Mouse (Mus musculus) G1E-ER4 (cell line): ENCODE measurements around the gene Defb30. TPM values are rescaled to one million over a fixed set of nuclear protein-coding genes. Genes with fewer than 3 reads are reported as not detected.
A peak's percentile ranks its signal among the peaks of the same experiment; 100 is the strongest.

Experiments
- GATA1 ChIP-seq: IDR thresholded peaks from one replicate; pipeline ENCODE4 v1.8.0; 2012; ENCODE audit warnings: low read length, inconsistent platforms
- polyA plus RNA-seq: library from polyadenylated mRNA; stranded (reverse); fragments of >175 nt; gene quantifications from 2 replicates; pipeline ENCODE4 v1.2.3, GENCODE M21; 2012

Defb30 gene
- polyA plus RNA-seq: not detected in 2 replicates

DNA sequence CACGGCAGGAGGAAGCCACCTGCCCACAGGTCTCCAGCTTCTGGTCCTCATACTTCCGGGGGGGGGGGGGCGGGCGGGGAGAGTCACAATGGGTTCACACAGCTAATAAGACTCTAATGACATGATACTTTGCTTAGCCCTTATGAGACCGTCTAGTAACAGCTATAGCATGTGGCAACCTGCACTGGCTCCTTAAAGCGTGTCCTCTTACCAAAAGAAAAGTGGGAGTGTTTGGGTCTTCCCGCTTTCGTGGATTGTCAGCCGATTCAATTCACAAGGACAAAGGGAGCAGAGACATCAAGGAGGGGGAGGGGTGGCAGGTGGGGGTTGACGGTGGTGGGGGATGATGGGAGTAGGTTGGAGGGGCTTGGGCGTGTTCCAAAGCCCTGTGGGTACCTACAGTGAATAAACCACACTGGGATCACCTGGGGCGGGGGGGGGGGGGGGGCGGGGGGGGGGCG lies at the start of gene Defb30:
Gene Defb30 (minus strand): TSS at position 51 of the 461 bp plus-strand sequence.
- TF ChIP-seq GATA1: no peak

DNA sequence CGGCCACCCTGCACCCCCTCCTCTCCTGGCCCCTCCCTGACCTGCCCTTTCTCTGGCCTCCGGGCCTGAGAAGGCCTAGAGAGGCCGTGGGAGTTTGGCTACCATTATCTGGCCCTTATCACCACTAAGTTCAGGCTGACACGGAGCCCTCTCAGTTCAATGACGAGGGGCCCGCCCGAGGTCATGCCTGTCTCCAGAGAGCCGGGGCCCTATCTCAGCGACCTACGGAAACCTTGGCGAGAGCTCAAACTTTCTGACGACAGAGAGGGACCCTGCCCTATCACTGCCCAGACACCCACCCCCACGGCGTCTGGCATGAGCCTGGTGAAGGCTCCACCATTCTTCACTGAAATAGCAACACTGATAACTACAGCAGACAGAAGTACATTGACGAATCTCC lies 17.9 kb upstream of the Defb30 start:
- no peak for TF ChIP-seq GATA1

DNA sequence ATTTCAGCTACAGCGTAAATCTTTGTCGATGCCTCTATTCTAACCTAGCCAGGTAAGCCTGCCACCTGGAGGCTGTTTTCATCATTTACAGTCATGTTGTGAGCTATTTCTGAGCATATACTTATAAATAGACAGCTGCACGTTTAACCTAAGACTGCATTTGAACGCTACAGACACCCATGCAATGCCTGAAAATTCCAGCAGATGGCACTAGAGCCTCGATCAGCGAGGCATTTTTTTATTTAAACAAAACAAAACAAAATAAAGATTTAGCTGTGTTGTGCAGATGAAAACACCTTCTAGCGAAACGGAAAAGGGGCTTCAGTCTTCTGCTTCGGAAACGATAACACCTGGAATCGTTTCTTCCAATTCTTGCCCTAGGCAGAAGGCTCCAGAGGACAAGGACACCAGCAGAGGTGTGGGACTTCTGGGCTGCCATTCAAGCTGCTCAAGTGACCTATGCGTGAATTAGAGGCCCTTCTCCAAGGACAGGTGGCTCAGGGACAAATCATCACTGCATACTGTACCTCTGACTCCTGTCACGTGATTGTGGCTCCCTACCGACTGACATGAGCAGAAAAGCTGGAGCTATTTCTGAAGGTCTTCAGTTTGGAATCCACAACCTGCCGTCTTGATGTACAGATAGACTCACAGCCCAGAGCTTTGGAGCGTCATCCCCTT lies 17.0 kb upstream of the Defb30 start:
- no peak for TF ChIP-seq GATA1

DNA sequence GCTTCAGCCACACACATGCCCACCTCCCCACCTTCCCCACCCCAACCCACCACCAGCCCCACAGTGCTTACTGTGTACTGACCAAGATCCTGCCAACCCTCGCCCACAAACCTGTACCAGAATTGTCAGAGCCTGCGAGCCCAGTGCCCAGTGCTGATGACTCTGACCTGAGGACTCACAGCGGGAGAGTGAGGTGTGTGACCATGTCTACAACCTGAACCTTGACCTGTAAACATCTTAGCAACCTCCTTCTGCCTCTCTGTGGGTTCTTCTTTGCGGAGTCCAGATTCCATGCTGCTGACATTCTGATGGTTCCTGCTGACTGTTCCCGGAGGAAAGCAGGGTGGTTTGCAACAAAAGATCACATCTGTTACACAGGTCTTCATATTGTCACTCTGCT lies 15.6 kb upstream of the Defb30 start:
- no peak for TF ChIP-seq GATA1

DNA sequence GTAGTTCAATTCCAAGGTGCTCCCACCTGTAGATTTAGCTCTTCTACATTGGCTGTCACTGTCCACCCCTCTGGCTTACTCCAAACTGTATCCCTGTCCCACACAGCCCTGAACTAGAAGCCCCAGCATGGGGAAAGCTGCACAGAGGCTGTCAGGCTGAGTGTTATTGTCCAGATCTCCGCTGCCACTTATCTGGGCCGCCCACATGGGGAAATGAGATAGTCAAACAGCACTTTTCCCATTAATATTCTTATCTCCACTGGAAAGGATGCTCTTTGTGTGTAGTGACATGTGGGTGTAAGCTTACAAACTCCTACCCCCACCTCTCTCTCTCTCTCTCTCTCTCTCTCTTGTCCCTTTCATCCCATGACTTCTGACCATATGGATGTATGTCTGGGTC lies 12.4 kb upstream of the Defb30 start:
- TF ChIP-seq GATA1: peak; percentile 87

DNA sequence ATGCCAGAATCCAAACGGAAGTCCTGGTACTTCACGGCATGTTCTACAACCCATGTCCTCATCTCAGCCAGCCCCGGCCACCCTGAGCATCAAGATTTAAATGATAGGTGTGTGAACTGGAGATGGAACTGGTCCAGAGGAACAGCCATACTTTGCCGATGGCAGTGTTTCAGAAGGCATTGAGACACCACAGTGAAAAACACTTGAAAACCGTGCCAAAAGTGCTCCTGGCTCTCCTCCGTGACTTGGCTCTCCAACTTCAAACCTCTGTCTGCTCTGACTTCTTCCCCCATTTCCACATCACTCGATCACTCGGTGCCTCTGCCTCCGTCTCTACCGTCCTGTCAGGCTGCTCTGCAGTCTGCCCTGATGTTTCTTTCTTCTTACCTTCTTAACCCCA lies 10.6 kb upstream of the Defb30 start:
- TF ChIP-seq GATA1: no peak

DNA sequence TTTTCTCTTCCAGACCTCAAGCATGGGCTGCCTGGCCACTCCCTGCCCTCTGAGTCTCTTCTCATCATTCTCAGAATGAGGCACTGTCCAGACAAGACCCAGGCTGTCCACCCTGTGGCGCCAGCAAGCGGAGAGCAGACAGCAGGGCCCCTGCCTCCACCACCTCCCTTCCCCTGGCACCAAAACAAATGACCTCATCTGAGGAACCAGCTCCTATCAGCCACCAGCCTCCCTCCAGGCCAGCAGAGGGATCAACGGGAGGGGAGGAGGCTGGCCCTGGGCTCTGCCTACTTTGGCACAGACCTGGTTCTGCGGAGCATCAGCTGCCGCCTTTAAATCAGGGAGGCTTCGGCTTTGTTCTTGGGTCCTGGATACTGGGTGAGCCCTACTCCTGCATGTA lies 5.0 kb upstream of the Defb30 start:
- TF ChIP-seq GATA1: no peak

DNA sequence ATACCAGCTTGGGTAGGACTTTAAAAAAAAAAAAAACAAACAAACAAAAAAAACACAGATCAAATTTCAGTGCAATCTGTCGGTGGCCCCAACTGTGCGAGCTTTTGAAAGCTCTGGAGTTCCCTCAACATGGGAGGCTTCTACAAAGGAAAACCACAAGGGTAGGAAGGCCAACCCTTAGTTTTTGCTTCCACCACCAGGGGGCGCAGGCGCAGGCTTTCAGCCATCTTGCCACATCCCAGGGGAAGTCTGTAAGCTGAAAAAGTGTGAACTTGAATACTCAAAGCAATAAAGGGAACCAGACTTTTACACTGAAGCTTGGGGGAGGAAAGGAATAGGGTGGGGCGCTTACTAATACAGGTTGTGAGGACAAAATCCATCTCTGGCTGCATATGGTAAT lies 1.0 kb upstream of the Defb30 start:
- TF ChIP-seq GATA1: no peak

DNA sequence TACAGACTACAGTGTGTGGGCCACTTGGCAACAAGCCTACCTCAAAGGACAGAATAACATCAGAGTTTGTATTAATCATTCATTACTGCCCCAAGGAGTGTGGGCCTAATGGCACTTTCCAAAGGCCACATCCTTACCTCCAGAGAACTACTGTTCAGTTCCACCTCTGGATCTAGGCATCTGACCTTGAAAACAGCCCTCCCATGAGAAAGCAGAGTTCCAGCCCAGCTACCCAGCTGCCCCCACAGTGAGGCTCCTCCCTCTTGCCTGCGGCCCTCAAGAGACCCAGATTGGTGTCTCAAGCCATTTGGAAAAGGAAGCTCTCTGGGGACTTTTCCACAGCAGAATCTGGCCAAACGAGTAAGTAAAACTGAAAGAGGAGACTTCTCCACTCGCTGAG lies 3.1 kb downstream of the Defb30 start, which contains the start of gene Defb42:
Gene Defb42 (plus strand): TSS at position 301 of the 400 bp plus-strand sequence.
- no peak for TF ChIP-seq GATA1

DNA sequence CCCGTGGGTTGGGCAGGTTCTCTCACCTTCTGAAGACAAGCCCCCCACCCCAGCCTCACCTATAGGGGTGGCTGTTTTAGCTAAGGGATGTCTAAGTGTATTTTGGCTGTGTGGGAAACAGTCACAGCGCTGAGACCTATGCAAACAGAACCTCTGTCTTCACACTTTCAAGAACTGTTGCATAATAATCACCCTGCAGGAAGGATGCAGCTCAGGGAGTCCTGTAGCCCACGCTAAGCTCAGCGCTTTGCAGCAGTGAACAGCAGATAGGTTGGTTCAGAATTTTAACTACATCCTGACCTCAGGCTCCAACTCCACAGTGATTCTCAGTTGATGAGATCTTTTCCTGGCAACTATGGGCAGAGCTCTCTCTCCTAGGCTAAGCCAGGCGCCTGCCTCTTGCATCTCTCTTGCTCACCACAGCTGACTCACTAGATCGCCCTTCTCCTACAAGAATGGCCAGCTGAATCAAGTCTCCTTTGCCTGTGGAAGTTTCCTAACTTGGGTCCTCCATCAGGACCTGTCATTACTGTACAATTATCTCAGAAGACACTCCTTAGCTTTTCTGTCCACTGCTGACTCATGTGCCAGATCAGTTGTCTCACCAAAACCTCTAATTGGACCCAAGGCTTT lies 29.1 kb downstream of the Defb30 start:
- no peak for TF ChIP-seq GATA1

DNA sequence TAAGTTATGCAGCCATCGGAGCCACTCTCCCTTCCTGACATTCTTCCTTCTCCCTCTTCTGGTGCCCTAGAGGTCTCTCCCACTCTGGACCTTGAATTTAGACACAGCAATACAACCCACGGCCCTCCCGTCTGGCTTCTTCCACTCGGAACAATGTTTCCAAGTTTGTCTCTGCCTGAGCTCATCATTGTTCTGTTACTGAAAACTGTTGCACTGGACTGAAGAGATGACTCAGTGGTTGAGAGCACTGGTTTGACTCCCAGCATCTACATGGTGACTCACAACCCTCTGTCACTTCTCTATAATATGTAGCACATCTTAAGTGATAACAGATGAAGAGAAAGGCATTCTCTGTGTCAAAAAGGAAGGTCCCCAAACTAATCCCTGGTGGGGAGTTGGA lies 35.1 kb downstream of the Defb30 start:
- TF ChIP-seq GATA1: no peak

DNA sequence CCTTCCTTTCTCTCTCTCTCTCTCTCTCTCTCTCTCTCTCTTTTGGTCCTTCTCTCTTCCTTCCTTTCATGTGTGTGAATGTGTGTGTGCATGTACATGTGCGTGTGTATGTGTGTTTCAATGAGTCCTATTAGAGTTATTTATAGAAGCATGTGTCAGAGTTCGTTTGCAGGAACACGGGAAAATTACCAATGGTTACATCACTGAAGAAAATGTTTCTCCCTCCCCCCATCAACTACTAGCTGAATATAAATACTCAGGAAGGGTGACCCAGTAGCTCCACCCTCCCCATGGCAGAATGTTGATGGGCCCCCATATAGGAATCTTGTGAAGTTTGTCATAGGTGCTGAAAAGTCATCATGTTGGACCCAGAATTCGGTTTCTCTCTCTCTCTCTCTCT lies 36.7 kb downstream of the Defb30 start:
- no peak for TF ChIP-seq GATA1

DNA sequence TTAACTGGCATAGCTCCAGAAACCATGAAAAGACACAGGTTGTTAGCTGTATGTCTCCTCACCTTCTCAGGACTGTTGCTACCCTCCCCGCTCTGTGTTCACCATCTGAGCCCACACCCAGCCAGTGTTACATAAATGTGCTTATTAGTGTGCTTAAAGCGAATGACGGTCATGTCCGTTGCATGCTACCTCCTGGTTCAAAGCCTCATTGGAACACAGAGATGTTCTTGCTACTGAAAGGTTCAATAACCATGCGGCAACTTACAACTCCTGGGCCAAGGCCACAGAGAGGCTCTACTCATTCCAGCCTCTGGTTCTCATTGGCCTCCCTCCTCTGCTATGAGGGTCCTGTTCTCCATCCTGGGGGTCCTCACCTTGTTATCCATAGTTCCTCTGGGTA lies 38.3 kb downstream of the Defb30 start, which contains the start of gene Defb43:
Gene Defb43 (plus strand): TSS at position 301 of the 400 bp plus-strand sequence.
- TF ChIP-seq GATA1: no peak

DNA sequence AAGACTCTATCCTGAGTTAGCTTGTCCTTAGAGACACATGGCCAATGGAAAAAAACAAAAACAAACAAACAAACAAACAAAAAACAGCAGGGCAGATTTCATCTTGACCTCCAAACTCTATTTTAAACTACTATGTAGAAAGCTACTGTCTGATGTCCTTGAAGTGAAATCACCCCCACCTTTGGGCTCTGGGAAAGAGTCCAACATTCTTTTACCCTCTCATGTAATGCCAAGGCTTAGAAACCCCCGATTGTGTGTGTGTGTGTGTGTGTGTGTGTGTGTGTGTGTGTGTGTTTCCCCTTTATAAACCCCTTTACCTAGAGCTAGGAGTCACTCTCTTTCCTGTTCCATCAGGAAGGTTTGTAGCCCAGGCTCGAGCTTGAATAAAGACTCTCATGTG lies 47.2 kb downstream of the Defb30 start:
- TF ChIP-seq GATA1: no peak

DNA sequence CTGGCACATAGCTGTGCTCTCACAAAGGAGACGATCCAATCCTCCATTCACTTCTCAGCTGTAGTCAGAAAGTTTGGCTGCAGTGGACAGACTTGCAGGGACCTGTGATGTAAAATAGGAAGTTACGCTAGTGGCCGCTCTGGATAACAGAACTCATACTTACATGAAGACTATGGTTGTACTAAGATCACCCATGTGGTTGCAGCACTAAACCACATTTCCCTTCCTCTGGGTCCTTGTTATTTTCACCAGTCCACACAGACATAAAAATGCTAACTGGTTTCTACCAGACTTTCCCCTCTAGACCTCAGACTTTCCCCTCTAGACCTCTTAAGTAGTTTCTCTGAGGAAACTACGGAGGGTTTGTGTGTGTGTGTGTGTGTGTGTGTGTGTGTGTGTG lies 50.8 kb downstream of the Defb30 start:
- no peak for TF ChIP-seq GATA1

DNA sequence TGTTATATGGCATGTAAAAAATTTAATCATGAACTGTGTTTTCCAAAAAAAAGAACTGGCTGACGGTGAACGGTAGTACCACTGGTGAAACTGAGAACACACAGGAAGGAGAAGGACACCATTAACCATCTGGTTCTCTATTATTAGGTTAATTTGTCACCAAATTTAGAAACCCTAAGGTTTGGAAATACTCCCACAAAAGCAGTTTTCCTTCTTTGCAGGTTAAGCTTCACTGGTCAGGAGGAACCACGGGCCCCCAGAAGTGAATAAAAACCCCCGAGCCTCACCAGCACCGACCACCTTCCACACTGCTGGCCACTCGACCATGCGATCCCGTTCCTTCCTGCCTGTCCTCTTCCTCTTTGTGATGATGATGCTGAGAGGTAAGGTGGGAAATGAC lies 52.0 kb downstream of the Defb30 start, which contains the start of gene Defb47:
Gene Defb47 (plus strand): TSS at position 301 of the 400 bp plus-strand sequence.
- TF ChIP-seq GATA1: no peak
